Mouse (Mus musculus): ENCODE data around the gene Nupr1l. TPM values are rescaled to one million over a fixed set of nuclear protein-coding genes. Genes with fewer than 3 reads are reported as not detected.
"Not testable (repeated sequence)": the region's sequence is repeated elsewhere in the genome, so short reads cannot be mapped to it uniquely, and the experiment has no call there.

Gene Nupr1l
- total and polyA plus RNA-seq, 2 experiments from 2014 or later = 3.5 to 6.0 TPM

DNA sequence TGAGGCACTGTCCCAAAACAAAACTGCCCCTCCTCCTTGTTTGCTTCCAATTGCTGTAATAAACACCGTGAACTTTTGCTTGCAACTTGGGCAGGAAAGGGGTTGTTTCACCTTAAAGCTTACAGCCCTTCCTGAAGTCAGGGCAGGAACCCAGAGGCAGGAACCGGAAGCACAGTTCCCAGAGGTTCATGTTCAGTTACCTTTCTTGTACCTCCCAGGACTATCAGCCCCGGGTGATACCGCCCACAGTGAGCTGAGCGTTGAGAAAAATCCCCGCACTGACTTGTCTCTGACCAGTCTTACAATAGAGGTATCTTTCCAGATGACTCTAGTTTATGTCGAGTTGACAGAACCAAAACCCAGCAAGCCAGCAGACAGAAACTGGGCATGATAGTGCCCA lies 1.3 kb downstream of the Nupr1l start:
- H3K36me3 ChIP-seq (ENCODE audit: insufficient read depth, low read length) = no peaks in the 10 kb centered on the region
- ATAC-seq (no peak), DNase-seq (ENCODE audit: low spot score) (no peak)
- no peaks in the 10 kb centered on the region for H3K9me3 ChIP-seq (ENCODE audit: low read length)
- H3K27me3 ChIP-seq (ENCODE audit: insufficient read depth, low read length) = no peaks in the 10 kb centered on the region
- 84% methylated on average over 7 of the region's 7 CpGs for WGBS
- no peak overlapping the region for H3K9ac ChIP-seq (replicated peaks; ENCODE audit: low read length)
- H3K4me1 ChIP-seq (ENCODE audit: insufficient read depth, low read length) = peaks cover 5% of the 10 kb centered on the region; the same call in 1 of the 2 replicates
- H3K4me2 ChIP-seq (ENCODE audit: low read depth, low read length) = no peak overlapping the region
- no peak overlapping the region for H3K27ac ChIP-seq
- no peak for TF ChIP-seq CTCF (IDR thresholded peaks at IDR 0.05; ENCODE audit: low read depth)
- H3K4me3 ChIP-seq (ENCODE audit: low read length) = no peak overlapping the region

- 21% methylated on average over 2 of the region's 2 CpGs for WGBS
- Histone ChIP-seq H3K27ac (no peak overlapping the region), H3K9me3 (ENCODE audit: low read length) (no peaks in the 10 kb centered on the region), H3K4me2 (ENCODE audit: low read depth, low read length) (no peak overlapping the region), H3K4me3 (ENCODE audit: low read length) (no peak overlapping the region), H3K4me1 (ENCODE audit: insufficient read depth, low read length) (peaks cover 3% of the 10 kb centered on the region; the same call in 1 of the 2 replicates), H3K36me3 (ENCODE audit: insufficient read depth, low read length) (no peaks in the 10 kb centered on the region), H3K9ac (replicated peaks; ENCODE audit: low read length) (no peak overlapping the region), H3K27me3 (ENCODE audit: insufficient read depth, low read length) (no peaks in the 10 kb centered on the region)
- ATAC-seq (no peak), DNase-seq (ENCODE audit: low spot score) (peak; percentile 24)
- TF ChIP-seq CTCF (IDR thresholded peaks at IDR 0.05; ENCODE audit: low read depth) = peak; percentile 68
These were observed 5.7 kb downstream of the Nupr1l start for GRCm38 (mm10) chr5:129914024-129914423.

GRCm38 (mm10) chr5:129915491-129915890 lies 7.2 kb downstream of the Nupr1l start:
- not testable (repeated sequence) for DNase-seq (ENCODE audit: low spot score); ATAC-seq

DNA sequence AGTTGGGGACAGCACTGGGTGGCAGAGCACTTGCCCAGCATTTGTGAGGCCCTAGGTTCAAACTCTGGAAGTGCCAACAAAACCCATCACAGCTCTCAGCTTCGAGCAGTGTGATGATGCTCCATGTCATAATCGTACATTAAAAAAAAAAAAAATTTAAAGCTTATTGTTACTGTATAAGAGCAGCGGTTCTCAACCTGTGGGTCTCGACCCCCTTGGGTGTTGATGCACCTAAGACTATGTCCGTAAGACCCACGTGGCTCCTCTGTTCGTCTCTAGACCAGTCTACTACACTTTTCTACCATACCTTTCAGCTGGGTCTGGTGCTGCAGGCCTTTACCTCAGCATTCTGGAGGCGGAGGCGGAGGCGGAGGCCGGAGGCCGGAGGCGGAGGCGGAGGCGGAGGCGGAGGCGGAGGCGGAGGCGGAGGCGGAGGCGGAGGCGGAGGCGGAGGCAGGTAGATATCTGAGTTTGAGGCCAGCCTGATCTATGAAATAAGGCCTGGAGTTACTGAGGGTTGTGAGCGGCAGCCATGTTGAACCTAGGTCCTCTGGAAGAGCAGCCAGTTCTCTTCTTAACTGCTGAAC lies 9.8 kb downstream of the Nupr1l start:
- no peak overlapping the region for H3K27ac ChIP-seq
- TF ChIP-seq CTCF (IDR thresholded peaks at IDR 0.05; ENCODE audit: low read depth) = no peak
- no peak for ATAC-seq
- H3K4me1 ChIP-seq (ENCODE audit: insufficient read depth, low read length) = no peaks in the 10 kb centered on the region
- no peak for DNase-seq (ENCODE audit: low spot score)
- H3K27me3 ChIP-seq (ENCODE audit: insufficient read depth, low read length) = no peaks in the 10 kb centered on the region
- no peaks in the 10 kb centered on the region for H3K36me3 ChIP-seq (ENCODE audit: insufficient read depth, low read length)
- no peaks in the 10 kb centered on the region for H3K9me3 ChIP-seq (ENCODE audit: low read length)
- H3K4me2 ChIP-seq (ENCODE audit: low read depth, low read length) = no peak overlapping the region
- 92% methylated on average over 24 of the region's 24 CpGs for WGBS
- H3K4me3 ChIP-seq (ENCODE audit: low read length) = no peak overlapping the region
- H3K9ac ChIP-seq (replicated peaks; ENCODE audit: low read length) = no peak overlapping the region

More at GRCm38 (mm10) chr5:129915491-129915890, 7.2 kb downstream of the Nupr1l start:
- not testable (repeated sequence) for H3K27me3 ChIP-seq (ENCODE audit: insufficient read depth, low read length); H3K4me2 ChIP-seq (ENCODE audit: low read depth, low read length); H3K9ac ChIP-seq (replicated peaks; ENCODE audit: low read length); H3K4me1 ChIP-seq (ENCODE audit: insufficient read depth, low read length); H3K27ac ChIP-seq; H3K9me3 ChIP-seq (ENCODE audit: low read length); H3K36me3 ChIP-seq (ENCODE audit: insufficient read depth, low read length); H3K4me3 ChIP-seq (ENCODE audit: low read length)
- 86% methylated on average over 11 of the region's 11 CpGs for WGBS

DNA sequence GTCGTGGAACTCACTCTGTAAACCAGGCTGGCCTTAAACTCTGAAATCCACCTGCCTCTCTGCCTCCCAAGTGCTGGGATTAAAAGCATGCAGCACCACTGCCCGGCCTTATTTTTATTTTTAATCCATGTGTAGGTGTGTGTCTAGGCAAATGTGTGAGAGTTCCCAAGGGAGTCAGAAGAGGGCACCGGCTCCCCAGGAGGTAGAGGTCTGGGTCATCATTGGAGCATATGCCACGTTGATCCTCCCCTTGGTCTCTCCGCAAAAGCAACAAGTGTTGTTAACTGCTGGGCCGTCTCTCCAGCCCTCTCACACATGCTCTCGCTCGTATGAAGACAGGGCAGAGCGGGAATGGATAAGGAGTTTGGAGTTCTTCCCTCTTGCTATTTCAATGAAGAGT lies 10.4 kb downstream of the Nupr1l start:
- Histone ChIP-seq H3K4me3 (ENCODE audit: low read length) (no peak overlapping the region), H3K4me2 (ENCODE audit: low read depth, low read length) (no peak overlapping the region), H3K36me3 (ENCODE audit: insufficient read depth, low read length) (no peaks in the 10 kb centered on the region), H3K27ac (no peak overlapping the region), H3K9ac (replicated peaks; ENCODE audit: low read length) (no peak overlapping the region), H3K9me3 (ENCODE audit: low read length) (no peaks in the 10 kb centered on the region), H3K4me1 (ENCODE audit: insufficient read depth, low read length) (no peaks in the 10 kb centered on the region), H3K27me3 (ENCODE audit: insufficient read depth, low read length) (no peaks in the 10 kb centered on the region)
- no peak for DNase-seq (ENCODE audit: low spot score)
- no peak for ATAC-seq
- TF ChIP-seq CTCF (IDR thresholded peaks at IDR 0.05; ENCODE audit: low read depth) = no peak
- WGBS = 81% methylated on average over 9 of the region's 9 CpGs

GRCm38 (mm10) chr5:129919320-129919719 lies 11.0 kb downstream of the Nupr1l start:
- no peaks in the 10 kb centered on the region for H3K9me3 ChIP-seq (ENCODE audit: low read length)
- no peak overlapping the region for H3K27ac ChIP-seq
- H3K4me2 ChIP-seq (ENCODE audit: low read depth, low read length) = no peak overlapping the region
- WGBS = 64% methylated on average over 8 of the region's 8 CpGs
- DNase-seq (ENCODE audit: low spot score) (no peak), ATAC-seq (no peak)
- no peak overlapping the region for H3K9ac ChIP-seq (replicated peaks; ENCODE audit: low read length)
- no peak overlapping the region for H3K4me3 ChIP-seq (ENCODE audit: low read length)
- TF ChIP-seq CTCF (IDR thresholded peaks at IDR 0.05; ENCODE audit: low read depth) = no peak
- no peaks in the 10 kb centered on the region for H3K27me3 ChIP-seq (ENCODE audit: insufficient read depth, low read length)
- H3K4me1 ChIP-seq (ENCODE audit: insufficient read depth, low read length) = no peaks in the 10 kb centered on the region
- H3K36me3 ChIP-seq (ENCODE audit: insufficient read depth, low read length) = no peaks in the 10 kb centered on the region

DNA sequence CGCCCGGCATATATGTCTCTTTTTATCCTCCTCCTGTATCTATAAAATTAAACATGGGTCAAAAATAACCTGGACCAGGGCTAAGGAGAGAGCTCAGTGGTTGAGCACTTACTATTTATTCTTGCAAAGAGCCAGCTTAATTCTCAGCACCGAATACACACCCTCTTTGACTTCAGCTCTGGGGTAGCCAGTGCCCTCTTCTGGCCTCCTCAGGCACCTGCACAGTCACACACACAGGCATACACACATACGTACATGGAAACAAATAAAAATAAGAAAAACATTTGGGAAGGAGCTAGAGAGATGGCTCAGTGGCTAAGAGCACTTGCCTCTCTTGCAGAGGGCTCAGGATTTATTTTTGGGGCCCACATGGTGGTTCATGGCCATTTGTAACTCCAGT lies 13.6 kb downstream of the Nupr1l start:
- no peak overlapping the region for H3K4me3 ChIP-seq (ENCODE audit: low read length)
- DNase-seq (ENCODE audit: low spot score) (no peak), ATAC-seq (no peak)
- H3K36me3 ChIP-seq (ENCODE audit: insufficient read depth, low read length) = no peaks in the 10 kb centered on the region
- no peak overlapping the region for H3K4me2 ChIP-seq (ENCODE audit: low read depth, low read length)
- no peaks in the 10 kb centered on the region for H3K4me1 ChIP-seq (ENCODE audit: insufficient read depth, low read length)
- 90% methylated on average over 4 of the region's 4 CpGs for WGBS
- TF ChIP-seq CTCF (IDR thresholded peaks at IDR 0.05; ENCODE audit: low read depth) = no peak
- H3K27ac ChIP-seq = no peak overlapping the region
- no peaks in the 10 kb centered on the region for H3K9me3 ChIP-seq (ENCODE audit: low read length)
- no peaks in the 10 kb centered on the region for H3K27me3 ChIP-seq (ENCODE audit: insufficient read depth, low read length)
- H3K9ac ChIP-seq (replicated peaks; ENCODE audit: low read length) = no peak overlapping the region
